Mouse (Mus musculus) bone marrow macrophage, adult 2 months (primary cell): Measurements from ENCODE around the gene Ubtd2. TPM values are rescaled to one million over a fixed set of nuclear protein-coding genes. Genes with fewer than 3 reads are reported as not detected.

Experiments
- H3K27ac ChIP-seq: 2 replicates; pipeline ENCODE4 v1.5.1; 2012; ENCODE audit warnings: low read depth, low read length; ENCODE audit not compliant: insufficient read depth
- H3K4me1 ChIP-seq: 2 replicates; pipeline ENCODE4 v1.6.1; 2012; ENCODE audit warnings: low read length; ENCODE audit not compliant: control insufficient read depth, insufficient read depth
- H3K4me3 ChIP-seq: 2 replicates; pipeline ENCODE4 v1.5.1; 2012; ENCODE audit warnings: mild to moderate bottlenecking, low read length, moderate library complexity; ENCODE audit not compliant: insufficient read depth
- CTCF ChIP-seq: IDR thresholded peaks from 2 replicates; pipeline ENCODE4 v1.5.1; 2012; ENCODE audit warnings: low read depth, mild to moderate bottlenecking, low read length, moderate library complexity
- POLR2A ChIP-seq: IDR thresholded peaks from 2 replicates; pipeline ENCODE4 v1.6.1; 2012; ENCODE audit warnings: mild to moderate bottlenecking, low read depth, low read length, borderline replicate concordance
- polyA plus RNA-seq: library from polyadenylated mRNA; stranded (reverse); fragments of >200 nt; gene quantifications from 2 replicates; pipeline ENCODE4 v1.2.4, GENCODE M21; 2012; ENCODE audit not compliant: missing spikeins, insufficient read depth, insufficient read length

Ubtd2 gene
- polyA plus RNA-seq, 1 experiment, result 2.4 TPM

- TF ChIP-seq POLR2A (no peak), CTCF (no peak)
- H3K4me1 ChIP-seq, result peaks cover 3% of the 10 kb centered on the region
- H3K4me3 ChIP-seq, result no peak overlapping the region
- no peak overlapping the region for H3K27ac ChIP-seq
Observed at GRCm38 (mm10) chr11:32435410-32436060, 19.6 kb upstream of the Ubtd2 start.

GRCm38 (mm10) chr11:32442576-32442975 lies 12.6 kb upstream of the Ubtd2 start:
- Histone ChIP-seq H3K27ac (no peak overlapping the region), H3K4me1 (peaks cover 3% of the 10 kb centered on the region; the same call in 1 of the 2 replicates), H3K4me3 (no peak overlapping the region)
- no peak for TF ChIP-seq POLR2A
- TF ChIP-seq CTCF, result no peak

GRCm38 (mm10) chr11:32444266-32444665 lies 10.9 kb upstream of the Ubtd2 start:
- Histone ChIP-seq H3K4me3 (no peak overlapping the region), H3K4me1 (peaks cover 3% of the 10 kb centered on the region; the same call in 1 of the 2 replicates), H3K27ac (no peak overlapping the region)
- TF ChIP-seq POLR2A, result no peak
- TF ChIP-seq CTCF, result no peak

GRCm38 (mm10) chr11:32445135-32445534 lies 10.0 kb upstream of the Ubtd2 start:
- TF ChIP-seq POLR2A (no peak), CTCF (no peak)
- Histone ChIP-seq H3K4me3 (no peak overlapping the region), H3K27ac (no peak overlapping the region), H3K4me1 (peaks cover 3% of the 10 kb centered on the region; the same call in 1 of the 2 replicates)

GRCm38 (mm10) chr11:32445637-32446226 lies 9.4 kb upstream of the Ubtd2 start:
- no peak for TF ChIP-seq CTCF
- no peak for TF ChIP-seq POLR2A
- H3K4me3 ChIP-seq, result no peak overlapping the region
- H3K4me1 ChIP-seq, result peaks cover 3% of the 10 kb centered on the region; the same call in 1 of the 2 replicates
- no peak overlapping the region for H3K27ac ChIP-seq

GRCm38 (mm10) chr11:32450216-32450615 lies 5.0 kb upstream of the Ubtd2 start:
- H3K4me1 ChIP-seq, result peaks cover 6% of the 10 kb centered on the region
- H3K4me3 ChIP-seq, result no peak overlapping the region
- H3K27ac ChIP-seq, result no peak overlapping the region
- TF ChIP-seq POLR2A (no peak), CTCF (peak; percentile 47; the same call in 1 of the 2 replicates)

- Histone ChIP-seq H3K27ac (no peak overlapping the region), H3K4me1 (peaks cover 6% of the 10 kb centered on the region; the same call in 1 of the 2 replicates), H3K4me3 (no peak overlapping the region)
- TF ChIP-seq POLR2A, result no peak
- no peak for TF ChIP-seq CTCF
Observed at GRCm38 (mm10) chr11:32451306-32451705, 3.9 kb upstream of the Ubtd2 start.

GRCm38 (mm10) chr11:32452745-32453144 lies 2.4 kb upstream of the Ubtd2 start:
- TF ChIP-seq CTCF (no peak), POLR2A (no peak)
- Histone ChIP-seq H3K27ac (no peak overlapping the region), H3K4me1 (peaks cover 8% of the 10 kb centered on the region; the same call in 1 of the 2 replicates), H3K4me3 (no peak overlapping the region)

GRCm38 (mm10) chr11:32453353-32453915 lies 1.7 kb upstream of the Ubtd2 start:
- H3K4me1 ChIP-seq, result peaks cover 8% of the 10 kb centered on the region; the same call in 1 of the 2 replicates
- H3K27ac ChIP-seq, result no peak overlapping the region

GRCm38 (mm10) chr11:32454231-32454799 lies 855 bp upstream of the Ubtd2 start:
- H3K4me3 ChIP-seq, result peak overlapping the region; percentile 88
- peaks cover 8% of the 10 kb centered on the region; the same call in 1 of the 2 replicates for H3K4me1 ChIP-seq
- TF ChIP-seq CTCF (no peak), POLR2A (no peak)
- H3K27ac ChIP-seq, result no peak overlapping the region

More at GRCm38 (mm10) chr11:32453353-32453915, 1.7 kb upstream of the Ubtd2 start:
- H3K4me3 ChIP-seq, result no peak overlapping the region
- TF ChIP-seq POLR2A (no peak), CTCF (no peak)
